Mouse (Mus musculus) cortical plate, adult 2 months (tissue): ENCODE measurements around the gene Unc79.

Source experiments
- CTCF ChIP-seq: fragments of 200-500 bp; IDR thresholded peaks from 2 replicates; pipeline ENCODE4 v1.5.1; 2011; ENCODE audit warnings: mild to moderate bottlenecking, control low read depth, low read length; ENCODE audit not compliant: insufficient read depth; ENCODE audit errors: extremely low read depth
- POLR2A ChIP-seq: fragments of 200-500 bp; IDR thresholded peaks from 2 replicates; pipeline ENCODE4 v1.6.1; 2011; ENCODE audit warnings: mild to moderate bottlenecking, low read length, control low read depth; ENCODE audit not compliant: insufficient read depth; ENCODE audit errors: extremely low read depth

DNA sequence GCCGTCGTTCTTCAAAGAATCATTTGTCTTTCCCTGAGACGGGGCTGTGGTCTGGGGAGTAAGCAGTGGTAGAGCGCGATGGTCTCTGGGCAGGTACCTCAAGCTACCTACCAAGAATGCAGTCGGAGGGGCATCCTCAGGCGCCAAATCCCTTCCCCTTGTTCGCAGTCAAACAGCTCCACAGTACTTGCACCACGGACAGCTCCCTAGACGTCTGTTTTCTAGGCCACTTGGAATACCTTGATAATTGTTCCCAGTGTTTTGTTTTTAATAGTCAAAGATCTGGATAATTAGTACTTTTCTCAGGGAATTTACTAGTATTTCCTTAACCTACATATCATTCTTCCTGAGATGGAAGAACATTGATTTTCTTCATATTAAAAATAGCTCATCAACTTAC lies 833 bp upstream of the Unc79 start:
- TF ChIP-seq CTCF, result no peak
- no peak for TF ChIP-seq POLR2A
